Mouse (Mus musculus): ENCODE data around the gene Acr. TPM values are rescaled to one million over a fixed set of nuclear protein-coding genes. Genes with fewer than 3 reads are reported as not detected.

The Acr gene
- total RNA-seq, 2 experiments from 2014 or later = not detected

GRCm38 (mm10) chr15:89605822-89606570, 37.9 kb downstream of the Acr start:
- no peak for ATAC-seq (replicated peaks; ENCODE audit: low FRiP score, poor library complexity, severe bottlenecking)

- no peak for ATAC-seq (replicated peaks; ENCODE audit: low FRiP score, poor library complexity, severe bottlenecking)
Observed at GRCm38 (mm10) chr15:89607480-89607879, 39.4 kb downstream of the Acr start.

- no peak for ATAC-seq (replicated peaks; ENCODE audit: low FRiP score, poor library complexity, severe bottlenecking)
Observed at GRCm38 (mm10) chr15:89607888-89608287, 39.8 kb downstream of the Acr start.

- 0 out of 2 replicates have a peak, but pooled peaks have one; percentile 46 for ATAC-seq (replicated peaks; ENCODE audit: low FRiP score, poor library complexity, severe bottlenecking)
Observed at GRCm38 (mm10) chr15:89622312-89622958, 54.3 kb downstream of the Acr start.

- ATAC-seq (replicated peaks; ENCODE audit: low FRiP score, poor library complexity, severe bottlenecking) = no peak
Observed at GRCm38 (mm10) chr15:89622959-89623625, 55.0 kb downstream of the Acr start.

- no peak for ATAC-seq (replicated peaks; ENCODE audit: low FRiP score, poor library complexity, severe bottlenecking)
Observed at GRCm38 (mm10) chr15:89623626-89623959, 55.5 kb downstream of the Acr start.

Other genes starting within 250 kb of the Acr start
- gene Adm2, start 245.6 kb upstream of the Acr start, total RNA-seq (2015; ENCODE audit: low replicate concordance) = not detected in 2 replicates
- gene Adm2, start 245.6 kb upstream of the Acr start, total RNA-seq (2017; ENCODE audit: low replicate concordance) = not detected in 2 replicates
- not detected in 2 replicates for gene Miox, start 233.9 kb upstream of the Acr start, total RNA-seq (2015; ENCODE audit: low replicate concordance)
- gene Miox, start 233.9 kb upstream of the Acr start, total RNA-seq (2017; ENCODE audit: low replicate concordance) = not detected in 2 replicates
- gene Lmf2, start 212.7 kb upstream of the Acr start, total RNA-seq (2015; ENCODE audit: low replicate concordance) = 71.4 and 96.8 TPM in 2 replicates
- gene Lmf2, start 212.7 kb upstream of the Acr start, total RNA-seq (2017; ENCODE audit: low replicate concordance) = 63.3 and 84.0 TPM in 2 replicates
- 195 and 215 TPM in 2 replicates for gene Ncaph2, start 212.6 kb upstream of the Acr start, total RNA-seq (2015; ENCODE audit: low replicate concordance)
- 221 and 330 TPM in 2 replicates for gene Ncaph2, start 212.6 kb upstream of the Acr start, total RNA-seq (2017; ENCODE audit: low replicate concordance)
- 2.9 TPM in 1 of 2 replicates, not detected in the other for gene Sco2, start 194.5 kb upstream of the Acr start, total RNA-seq (2015; ENCODE audit: low replicate concordance)
- gene Sco2, start 194.5 kb upstream of the Acr start, total RNA-seq (2017; ENCODE audit: low replicate concordance) = 0.23 and 5.1 TPM in 2 replicates
- not detected in 2 replicates for gene Tymp, start 191.3 kb upstream of the Acr start, total RNA-seq (2015; ENCODE audit: low replicate concordance)
- gene Tymp, start 191.3 kb upstream of the Acr start, total RNA-seq (2017; ENCODE audit: low replicate concordance) = not detected in 2 replicates
- gene Odf3b, start 189.0 kb upstream of the Acr start, total RNA-seq (2015; ENCODE audit: low replicate concordance) = not detected in 2 replicates
- gene Odf3b, start 189.0 kb upstream of the Acr start, total RNA-seq (2017; ENCODE audit: low replicate concordance) = not detected in 2 replicates
- not detected in 2 replicates for gene Klhdc7b, start 183.4 kb upstream of the Acr start, total RNA-seq (2015; ENCODE audit: low replicate concordance)
- gene Klhdc7b, start 183.4 kb upstream of the Acr start, total RNA-seq (2017; ENCODE audit: low replicate concordance) = not detected in 2 replicates
- not detected in 2 replicates for gene Syce3, start 157.8 kb upstream of the Acr start, total RNA-seq (2015; ENCODE audit: low replicate concordance)
- gene Syce3, start 157.8 kb upstream of the Acr start, total RNA-seq (2017; ENCODE audit: low replicate concordance) = not detected in 2 replicates
- 6.1 TPM in 1 of 2 replicates, not detected in the other for gene Cpt1b, start 142.5 kb upstream of the Acr start, total RNA-seq (2015; ENCODE audit: low replicate concordance)
- 3.1 TPM in 1 of 2 replicates, not detected in the other for gene Cpt1b, start 142.5 kb upstream of the Acr start, total RNA-seq (2017; ENCODE audit: low replicate concordance)
- 2.5 and 7.2 TPM in 2 replicates for gene C730034F03Rik, start 138.7 kb upstream of the Acr start, total RNA-seq (2015; ENCODE audit: low replicate concordance)
- 6.0 TPM in 1 of 2 replicates, not detected in the other for gene C730034F03Rik, start 138.7 kb upstream of the Acr start, total RNA-seq (2017; ENCODE audit: low replicate concordance)
- 3.4 TPM in 1 of 2 replicates, not detected in the other for gene Gm44502, start 138.6 kb upstream of the Acr start, total RNA-seq (2015; ENCODE audit: low replicate concordance)
- gene Gm44502, start 138.6 kb upstream of the Acr start, total RNA-seq (2017; ENCODE audit: low replicate concordance) = 0.51 TPM in 1 of 2 replicates, not detected in the other
- 101 and 115 TPM in 2 replicates for gene Chkb, start 138.4 kb upstream of the Acr start, total RNA-seq (2015; ENCODE audit: low replicate concordance)
- gene Chkb, start 138.4 kb upstream of the Acr start, total RNA-seq (2017; ENCODE audit: low replicate concordance) = 44.9 and 46.9 TPM in 2 replicates
- not detected in 2 replicates for gene Mapk8ip2, start 114.4 kb upstream of the Acr start, total RNA-seq (2015; ENCODE audit: low replicate concordance)
- gene Mapk8ip2, start 114.4 kb upstream of the Acr start, total RNA-seq (2017; ENCODE audit: low replicate concordance) = not detected in 2 replicates
- 2.5 and 2.9 TPM in 2 replicates for gene Arsa, start 90.9 kb upstream of the Acr start, total RNA-seq (2015; ENCODE audit: low replicate concordance)
- gene Arsa, start 90.9 kb upstream of the Acr start, total RNA-seq (2017; ENCODE audit: low replicate concordance) = 2.1 and 3.7 TPM in 2 replicates
- 0.72 TPM in 1 of 2 replicates, not detected in the other for gene Shank3, start 68.7 kb upstream of the Acr start, total RNA-seq (2015; ENCODE audit: low replicate concordance)
- gene Shank3, start 68.7 kb upstream of the Acr start, total RNA-seq (2017; ENCODE audit: low replicate concordance) = 0.39 and 0.61 TPM in 2 replicates
- not detected in 2 replicates for gene Rabl2, start 23.6 kb downstream of the Acr start, total RNA-seq (2015; ENCODE audit: low replicate concordance)
- 4.4 TPM in 1 of 2 replicates, not detected in the other for gene Rabl2, start 23.6 kb downstream of the Acr start, total RNA-seq (2017; ENCODE audit: low replicate concordance)